Mouse (Mus musculus) ES-E14 (cell line): ENCODE measurements around the gene Elovl5. TPM values are rescaled to one million over a fixed set of nuclear protein-coding genes. Genes with fewer than 3 reads are reported as not detected.

Source experiments
- DNase-seq: peaks from one replicate; pipeline ENCODE4 v3.0.0-alpha.2; 2013; ENCODE audit warnings: low read depth, low spot score
- H3K27ac ChIP-seq: 2 replicates; pipeline ENCODE4 v1.5.1; 2012; ENCODE audit warnings: low read depth, mild to moderate bottlenecking, low read length, moderate library complexity, mixed read lengths; ENCODE audit not compliant: poor library complexity, insufficient read depth, severe bottlenecking
- H3K36me3 ChIP-seq: 2 replicates; pipeline ENCODE4 v1.6.1; 2012; ENCODE audit warnings: mild to moderate bottlenecking, low read length, moderate library complexity, mixed read lengths; ENCODE audit not compliant: control insufficient read depth, poor library complexity, insufficient read depth, severe bottlenecking
- H3K4me1 ChIP-seq, 2 experiments: fragments of 150-350 bp in 1 of 2; sonication (generic) in 1 of 2; 2 replicates each; pipeline ENCODE4 v1.6.1; 2012; ENCODE audit warnings: low read length in 2 of 2, mild to moderate bottlenecking in 1 of 2, mixed read lengths in 1 of 2; ENCODE audit not compliant: control insufficient read depth in 2 of 2, insufficient read depth in 2 of 2, poor library complexity in 1 of 2
- H3K4me3 ChIP-seq, 2 experiments: fragments of 150-350 bp in 1 of 2; sonication (generic) in 1 of 2; 2 replicates each; pipeline ENCODE4 v1.5.1; 2012; ENCODE audit warnings: low read length in 2 of 2, low read depth in 1 of 2, mild to moderate bottlenecking in 1 of 2, mixed read lengths in 1 of 2; ENCODE audit not compliant: insufficient read depth in 1 of 2, poor library complexity in 1 of 2, severe bottlenecking in 1 of 2
- H3K9ac ChIP-seq: 2 replicates; pipeline ENCODE4 v1.6.1; 2012; ENCODE audit warnings: low read depth, mild to moderate bottlenecking, low read length, mixed read lengths; ENCODE audit not compliant: poor library complexity, insufficient read depth, severe bottlenecking
- H3K9me3 ChIP-seq: fragments of 150-350 bp; sonication (generic); 2 replicates; pipeline ENCODE4 v1.6.1; 2012; ENCODE audit warnings: low read depth, mild to moderate bottlenecking, low read length; ENCODE audit not compliant: control insufficient read depth, insufficient read depth
- CHD2 ChIP-seq: IDR thresholded peaks from 2 replicates; pipeline ENCODE4 v1.6.1; 2014; ENCODE audit warnings: mild to moderate bottlenecking, low read depth, low read length, inconsistent platforms
- HCFC1 ChIP-seq: IDR thresholded peaks from 2 replicates; pipeline ENCODE4 v1.6.1; 2012; ENCODE audit warnings: low read length, inconsistent platforms, borderline replicate concordance; ENCODE audit not compliant: insufficient read depth
- MAFK ChIP-seq: IDR thresholded peaks from 2 replicates; pipeline ENCODE4 v1.6.1; 2014; ENCODE audit warnings: mild to moderate bottlenecking, low read depth, low read length, inconsistent platforms; ENCODE audit not compliant: insufficient read depth
- ZC3H11A ChIP-seq: IDR thresholded peaks from 2 replicates; pipeline ENCODE4 v1.6.1; 2012; ENCODE audit warnings: low read depth, mild to moderate bottlenecking, inconsistent platforms, low read length, borderline replicate concordance
- ZNF384 ChIP-seq: IDR thresholded peaks from 2 replicates; pipeline ENCODE4 v1.6.1; 2012; ENCODE audit warnings: low read depth, low read length, inconsistent platforms
- in situ Hi-C, 2 experiments: fragments of 600-800 bp; cut with MboI; formaldehyde crosslinking; loops; one replicate each; pipeline ENCODE4 v1.15.1; 2025; ENCODE audit warnings: low sequenced_read_pairs in 2 of 2, inconsistent platforms in 1 of 2; ENCODE audit not compliant: unreplicated experiment in 2 of 2
- total RNA-seq: library from RNA; depleted of rRNA; stranded (reverse); fragments of 300-350 nt; gene quantifications from 2 replicates; pipeline ENCODE4 v1.2.3, GENCODE M21; 2012; rRNA removed

The Elovl5 gene
- total RNA-seq, 1 experiment = 118 TPM

- DNase-seq = no peak
- Histone ChIP-seq H3K36me3 (no peaks in the 10 kb centered on the region), H3K9me3 (no peaks in the 10 kb centered on the region), H3K9ac (no peak overlapping the region), H3K27ac (no peak overlapping the region), H3K4me1 (no peaks in the 10 kb centered on the region), H3K4me3 (no peak overlapping the region)
- in situ Hi-C loops = no loop called here
- TF ChIP-seq MAFK (no peak), ZC3H11A (no peak), CHD2 (no peak), ZNF384 (no peak), HCFC1 (no peak)
Measured at GRCm38 (mm10) chr9:78027099-78027498, 109.9 kb downstream of the Elovl5 start.

GRCm38 (mm10) chr9:78030835-78031456 is 113.8 kb downstream of the Elovl5 start:
- no peak for DNase-seq
- Histone ChIP-seq H3K4me3 (no peak overlapping the region), H3K36me3 (no peaks in the 10 kb centered on the region), H3K9me3 (no peaks in the 10 kb centered on the region), H3K27ac (no peak overlapping the region), H3K4me1 (no peaks in the 10 kb centered on the region), H3K9ac (no peak overlapping the region)
- TF ChIP-seq MAFK (no peak), ZNF384 (no peak), HCFC1 (no peak), ZC3H11A (no peak), CHD2 (no peak)
- in situ Hi-C loops = loop anchor here in 1 of 2 experiments (10.0 kb wide), 1 partner anchor 226 kb away; no protein-coding TSS in a partner anchor

- H3K9me3 ChIP-seq = no peaks in the 10 kb centered on the region
- in situ Hi-C loops = loop anchor here in 1 of 2 experiments (10.0 kb wide), 1 partner anchor 228 kb away; no protein-coding TSS in a partner anchor
- TF ChIP-seq HCFC1 = no peak
- TF ChIP-seq MAFK = no peak
- TF ChIP-seq ZC3H11A = no peak
- no peak for TF ChIP-seq CHD2
- TF ChIP-seq ZNF384 = no peak
Measured at GRCm38 (mm10) chr9:78032930-78033329, 115.8 kb downstream of the Elovl5 start.

More at GRCm38 (mm10) chr9:78032930-78033329, 115.8 kb downstream of the Elovl5 start:
- no peak overlapping the region for H3K4me3 ChIP-seq
- H3K27ac ChIP-seq = no peak overlapping the region
- H3K4me1 ChIP-seq = no peaks in the 10 kb centered on the region
- no peak overlapping the region for H3K9ac ChIP-seq
- DNase-seq = no peak
- H3K36me3 ChIP-seq = no peaks in the 10 kb centered on the region

Other genes starting within 250 kb of the Elovl5 start
- 25.2 and 30.1 TPM in 2 replicates for gene Gclc, start 162.8 kb upstream of the Elovl5 start, total RNA-seq
- 0.48 and 1.4 TPM in 2 replicates for gene Gcm1, start 134.6 kb downstream of the Elovl5 start, total RNA-seq
- gene Fbxo9, start 191.7 kb downstream of the Elovl5 start, total RNA-seq = 19.2 and 28.7 TPM in 2 replicates
- gene Ick, start 191.8 kb downstream of the Elovl5 start, total RNA-seq = 5.3 and 5.4 TPM in 2 replicates